In the genomic region with DNA sequence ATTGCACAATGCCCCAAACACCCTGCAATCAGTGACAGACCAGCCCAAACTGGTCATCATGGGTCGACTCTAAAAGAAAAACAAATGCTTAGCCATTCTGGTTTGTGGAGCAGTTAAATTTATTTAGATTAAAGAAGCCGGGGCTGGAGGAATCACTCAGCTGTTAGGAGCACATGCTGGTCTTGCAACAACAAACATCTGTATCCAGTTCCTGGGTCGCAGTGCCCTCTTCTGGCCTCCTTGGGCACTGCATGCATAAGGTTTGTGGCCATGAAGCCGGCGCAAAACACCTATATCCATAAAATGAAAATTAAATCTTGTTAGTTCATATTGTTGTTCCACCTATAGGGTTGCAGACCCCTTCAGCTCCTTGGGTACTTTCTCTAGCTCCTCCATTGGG, we compare ENCODE assay signal across 10 mouse cellular contexts. TPM values are rescaled to one million over a fixed set of nuclear protein-coding genes. Genes with fewer than 3 reads are reported as not detected.
DNase-seq lines count a peak whose midpoint lies in the region; ATAC-seq and TF ChIP-seq lines count a peak whose summit lies in the region.
"Had no signal": no experiment of that assay in that cellular context is flagged by ENCODE, and none has a peak within 500 bp of the region (broad histone marks: within the 10 kb centered on the region; RNA-seq: fewer than 3 reads in every experiment).

No protein-coding gene starts in this region.

- peak; percentile 19 for DNase-seq in gastrocnemius, adult 18-20 months (ENCODE audit: low spot score)
- no peak for DNase-seq in gastrocnemius, postnatal 14 days
- peak; percentile 18 to 64 for DNase-seq in urinary bladder, adult 18-20 months (ENCODE audit: low spot score in 2 of 2)
- no peak for DNase-seq in urinary bladder, postnatal 4 days (ENCODE audit: low spot score in 2 of 2)
- peak; percentile 38 to 60 for DNase-seq in cerebellum, postnatal 14 days
- DNase-seq in kidney, postnatal 0 days (ENCODE audit: low spot score), result peak; percentile 56
- peak; percentile 52 for DNase-seq in testis, postnatal 14 days (ENCODE audit: low spot score)

- WGBS in kidney, postnatal 0 days, result 20% methylated on average over 5 of the region's 5 CpGs

- no peak overlapping the region for H3K4me3 ChIP-seq in kidney, postnatal 0 days (replicated peaks; ENCODE audit: low read depth, low read length)
- H3K4me3 ChIP-seq: embryonic facial prominence, embryonic 13.5 days; limb, embryonic 12.5 days had no signal

- no peaks in the 10 kb centered on the region for H3K4me1 ChIP-seq in kidney, postnatal 0 days (replicated peaks; ENCODE audit: insufficient read depth, low read length)
- H3K4me1 ChIP-seq: embryonic facial prominence, embryonic 13.5 days; limb, embryonic 12.5 days had no signal

- H3K4me2 ChIP-seq in kidney, postnatal 0 days (ENCODE audit: low read length), result no peak overlapping the region
- H3K4me2 ChIP-seq: embryonic facial prominence, embryonic 13.5 days; limb, embryonic 12.5 days had no signal

- H3K36me3 ChIP-seq in kidney, postnatal 0 days (ENCODE audit: insufficient read depth, low read length), result no peaks in the 10 kb centered on the region
- H3K36me3 ChIP-seq: embryonic facial prominence, embryonic 13.5 days; limb, embryonic 12.5 days had no signal

- H3K27me3 ChIP-seq in kidney, postnatal 0 days (ENCODE audit: insufficient read depth, low read length), result no peaks in the 10 kb centered on the region
- H3K27me3 ChIP-seq: embryonic facial prominence, embryonic 13.5 days; limb, embryonic 12.5 days had no signal

- TF ChIP-seq CTCF in kidney, postnatal 0 days (IDR thresholded peaks at IDR 0.05; ENCODE audit: low read depth), result peak; percentile 81

- H3K9ac ChIP-seq in kidney, postnatal 0 days (ENCODE audit: low read depth, low read length), result no peak overlapping the region
- H3K9ac ChIP-seq: embryonic facial prominence, embryonic 13.5 days; limb, embryonic 12.5 days had no signal

- ATAC-seq in kidney, postnatal 0 days (replicated peaks; ENCODE audit: low FRiP score, low read depth), result no peak
- ATAC-seq in megakaryocyte progenitor cell, adult 5-6 weeks (replicated peaks; ENCODE audit: poor library complexity), result peak; percentile 95

- H3K9me3 ChIP-seq in kidney, postnatal 0 days (replicated peaks; ENCODE audit: low read length), result no peaks in the 10 kb centered on the region

- H3K27ac ChIP-seq in kidney, postnatal 0 days, result no peak overlapping the region
- H3K27ac ChIP-seq: embryonic facial prominence, embryonic 13.5 days; limb, embryonic 12.5 days had no signal

- intact Hi-C loops in gastrocnemius, postnatal 14 days (cut with DNase I; ENCODE audit: low total_unique reads), result no loop called here

RNA-seq across cellular contexts. Expression of gene Glo1, which starts 54.9 kb away (rescaled TPM):
- total RNA-seq in gastrocnemius, adult 18-20 months (2021), result 100 to 1,000 TPM; 161 to 164 TPM
- 100 to 1,000 TPM; 125 to 128 TPM for total RNA-seq in gastrocnemius, postnatal 14 days (2021)
- polyA plus RNA-seq in kidney, postnatal 0 days (2015; fragmentation: Nextera tagmentation; extraction: Ambion mirVana), result 247 and 249 TPM in 2 replicates
- 112 and 117 TPM in 2 replicates for total RNA-seq in megakaryocyte progenitor cell, adult 5-6 weeks (2015)
- 118 and 129 TPM in 2 replicates for total RNA-seq in megakaryocyte progenitor cell, adult 5-6 weeks (2017)

RNA-seq across cellular contexts. Expression of gene Dnah8, which starts 57.5 kb away (rescaled TPM):
- total RNA-seq in gastrocnemius, adult 18-20 months (2021), result under 1 TPM; 0.02 to 0.19 TPM
- total RNA-seq in gastrocnemius, postnatal 14 days (2021), result 1 to 10 TPM in 1 of 2 experiments, under 1 TPM in 1; 0.90 to 1.6 TPM
- 0.43 TPM in 2 replicates for polyA plus RNA-seq in kidney, postnatal 0 days (2015; fragmentation: Nextera tagmentation; extraction: Ambion mirVana)
- total RNA-seq in megakaryocyte progenitor cell, adult 5-6 weeks (2015), result 25.8 and 27.1 TPM in 2 replicates
- total RNA-seq in megakaryocyte progenitor cell, adult 5-6 weeks (2017), result 19.6 and 34.1 TPM in 2 replicates

Comparison
In these comparisons a context has a peak if more than half of its experiments do, and no peak if none do; other contexts are left out.
1. DNase-seq: peak in gastrocnemius, adult 18-20 months (single experiment), urinary bladder, adult 18-20 months (2 of 2), cerebellum, postnatal 14 days (2 of 2), kidney, postnatal 0 days (single experiment) and testis, postnatal 14 days (single experiment); none in gastrocnemius, postnatal 14 days (single experiment) and urinary bladder, postnatal 4 days (0 of 2).
2. RNA of gene Dnah8, which starts 57.5 kb away (total RNA-seq): 19.6 to 34.1 TPM in megakaryocyte progenitor cell, adult 5-6 weeks; 0.90 to 1.6 TPM in gastrocnemius, postnatal 14 days and 0.02 to 0.19 TPM in gastrocnemius, adult 18-20 months; every median in the first group is over 4 times any median in the second.